Mouse (Mus musculus): Measurements from ENCODE around the gene Btn2a2. TPM values are rescaled to one million over a fixed set of nuclear protein-coding genes. Genes with fewer than 3 reads are reported as not detected.
A peak's percentile ranks its signal among the peaks of the same experiment; 100 is the strongest.

Btn2a2 gene
- polyA plus RNA-seq, 1 experiment = 0.27 TPM

DNA sequence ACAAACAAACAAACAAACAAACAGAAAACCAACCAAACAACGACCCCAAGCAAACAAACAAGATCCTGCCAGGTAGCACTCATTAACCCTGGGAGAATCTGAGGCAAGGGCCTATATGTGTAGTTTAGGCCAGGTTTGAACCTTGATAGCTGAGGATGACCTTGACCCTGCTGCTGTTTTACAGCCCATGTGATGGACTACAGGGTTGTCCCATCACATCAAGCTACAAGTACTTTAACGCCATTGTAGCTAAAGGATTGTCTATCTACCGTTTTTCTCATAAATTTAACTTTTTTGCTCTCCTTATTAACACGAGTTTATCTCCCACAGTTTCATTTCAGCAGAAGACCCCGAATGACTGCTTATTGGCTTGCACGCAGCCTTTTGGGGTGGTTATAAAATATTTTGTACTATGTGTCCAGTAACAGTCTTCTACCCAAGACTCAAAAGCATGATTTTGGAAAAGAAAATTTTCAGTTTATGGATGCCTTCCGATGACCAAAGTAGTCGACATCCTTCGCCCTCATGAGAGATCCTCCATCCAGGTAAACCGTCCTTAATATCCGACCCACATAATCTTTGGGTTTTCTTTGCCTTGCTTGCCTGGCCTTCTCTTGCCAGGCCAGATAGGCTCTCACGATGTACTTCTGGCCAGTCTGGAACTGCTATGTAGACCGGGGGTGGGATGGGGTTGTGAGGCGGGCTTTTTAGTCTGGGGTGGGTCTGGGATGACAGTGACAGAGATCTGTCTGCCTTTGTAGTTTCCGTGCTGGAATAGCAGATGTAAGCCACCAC, 27.4 kb upstream of the Btn2a2 start:
- Histone ChIP-seq H3K4me1 (replicated peaks; ENCODE audit: control insufficient read depth, insufficient read depth, low read length) (peaks cover 2% of the 10 kb centered on the region), H3K36me3 (ENCODE audit: control insufficient read depth, insufficient read depth, low read length) (no peaks in the 10 kb centered on the region), H3K27me3 (ENCODE audit: control insufficient read depth, insufficient read depth, low read length) (no peaks in the 10 kb centered on the region), H3K4me3 (ENCODE audit: control insufficient read depth, insufficient read depth, low read length) (no peak overlapping the region), H3K27ac (ENCODE audit: control insufficient read depth, insufficient read depth, low read length) (no peak overlapping the region)
- TF ChIP-seq CTCF (IDR thresholded peaks at IDR 0.05; ENCODE audit: borderline replicate concordance, control insufficient read depth, extremely low read depth, insufficient read depth, low read length, poor library complexity) (no peak), POLR2A (IDR thresholded peaks at IDR 0.05; ENCODE audit: control insufficient read depth, extremely low read depth, insufficient read depth, low read length, poor library complexity) (no peak)
- 75% methylated on average over 15 of the region's 15 CpGs for WGBS
- no peak for DNase-seq

DNA sequence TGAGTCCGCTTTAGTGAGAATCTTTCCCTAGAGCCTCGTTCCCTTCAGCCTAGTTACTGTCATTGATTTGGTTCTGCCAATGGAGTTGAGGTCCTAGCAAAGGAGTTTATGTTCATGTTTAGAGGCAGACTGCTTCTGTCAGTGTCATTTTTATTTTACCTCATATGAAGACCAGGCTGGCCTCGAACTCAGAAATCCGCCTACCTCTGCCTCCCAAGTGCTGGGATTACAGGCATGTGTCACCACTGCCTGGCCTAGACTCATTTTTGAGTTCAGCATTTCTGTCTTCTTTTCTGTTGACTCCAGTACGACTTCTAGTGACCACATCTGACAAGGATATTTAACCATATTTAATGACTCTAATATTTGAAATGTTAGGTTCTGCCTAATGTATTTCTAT, 26.6 kb upstream of the Btn2a2 start:
- no peaks in the 10 kb centered on the region for H3K27me3 ChIP-seq (ENCODE audit: control insufficient read depth, insufficient read depth, low read length)
- no peak overlapping the region for H3K27ac ChIP-seq (ENCODE audit: control insufficient read depth, insufficient read depth, low read length)
- WGBS = 88% methylated on average over 5 of the region's 5 CpGs
- TF ChIP-seq POLR2A (IDR thresholded peaks at IDR 0.05; ENCODE audit: control insufficient read depth, extremely low read depth, insufficient read depth, low read length, poor library complexity) = no peak
- no peak for TF ChIP-seq CTCF (IDR thresholded peaks at IDR 0.05; ENCODE audit: borderline replicate concordance, control insufficient read depth, extremely low read depth, insufficient read depth, low read length, poor library complexity)
- no peak overlapping the region for H3K4me3 ChIP-seq (ENCODE audit: control insufficient read depth, insufficient read depth, low read length)
- H3K4me1 ChIP-seq (replicated peaks; ENCODE audit: control insufficient read depth, insufficient read depth, low read length) = peaks cover 2% of the 10 kb centered on the region
- DNase-seq = no peak
- no peaks in the 10 kb centered on the region for H3K36me3 ChIP-seq (ENCODE audit: control insufficient read depth, insufficient read depth, low read length)

DNA sequence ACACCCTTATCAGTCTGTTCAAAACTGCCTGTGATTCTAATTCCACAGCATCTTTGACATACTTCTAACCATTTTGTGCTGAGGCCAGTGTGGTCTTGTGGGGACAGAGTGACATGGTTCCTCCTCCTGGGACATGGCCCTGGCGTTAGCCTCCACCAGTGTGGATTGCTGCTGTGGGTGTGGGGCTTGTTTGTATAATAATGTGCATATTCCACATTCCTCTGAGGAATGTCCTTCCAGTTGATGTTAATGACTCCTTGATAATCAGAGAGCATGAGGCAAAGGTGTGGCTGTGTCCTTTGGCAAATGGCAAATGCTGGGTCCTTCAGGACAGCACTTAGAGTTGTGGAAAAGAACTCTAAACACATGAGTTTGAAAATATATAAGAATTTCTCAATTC, 24.9 kb upstream of the Btn2a2 start:
- WGBS = 95% methylated on average over 1 of the region's 1 CpGs
- H3K36me3 ChIP-seq (ENCODE audit: control insufficient read depth, insufficient read depth, low read length) = no peaks in the 10 kb centered on the region
- no peak overlapping the region for H3K4me3 ChIP-seq (ENCODE audit: control insufficient read depth, insufficient read depth, low read length)
- DNase-seq = no peak
- no peaks in the 10 kb centered on the region for H3K27me3 ChIP-seq (ENCODE audit: control insufficient read depth, insufficient read depth, low read length)
- peaks cover 2% of the 10 kb centered on the region for H3K4me1 ChIP-seq (replicated peaks; ENCODE audit: control insufficient read depth, insufficient read depth, low read length)
- no peak overlapping the region for H3K27ac ChIP-seq (ENCODE audit: control insufficient read depth, insufficient read depth, low read length)
- TF ChIP-seq POLR2A (IDR thresholded peaks at IDR 0.05; ENCODE audit: control insufficient read depth, extremely low read depth, insufficient read depth, low read length, poor library complexity) (no peak), CTCF (IDR thresholded peaks at IDR 0.05; ENCODE audit: borderline replicate concordance, control insufficient read depth, extremely low read depth, insufficient read depth, low read length, poor library complexity) (no peak)

DNA sequence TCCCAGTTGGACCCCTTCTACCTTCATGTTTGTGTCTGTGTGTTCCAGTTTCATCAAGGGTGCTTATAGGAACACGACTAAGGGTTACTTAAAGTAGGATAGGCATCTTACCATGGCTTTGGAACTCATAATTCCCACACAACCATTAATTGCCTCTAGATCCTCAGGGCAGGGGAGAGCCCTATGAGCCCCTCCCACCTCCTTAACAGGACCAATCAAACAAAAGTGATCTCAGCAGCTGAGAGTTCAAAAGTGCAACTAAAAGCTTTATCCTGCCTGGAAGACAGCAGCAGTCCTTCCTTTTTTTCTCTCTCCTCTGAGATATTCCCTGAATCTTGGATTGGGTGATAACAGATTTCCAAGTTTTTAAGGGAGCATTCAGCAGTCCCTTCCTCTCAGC, 21.5 kb upstream of the Btn2a2 start:
- Histone ChIP-seq H3K27me3 (ENCODE audit: control insufficient read depth, insufficient read depth, low read length) (no peaks in the 10 kb centered on the region), H3K36me3 (ENCODE audit: control insufficient read depth, insufficient read depth, low read length) (no peaks in the 10 kb centered on the region), H3K4me1 (replicated peaks; ENCODE audit: control insufficient read depth, insufficient read depth, low read length) (peaks cover 3% of the 10 kb centered on the region), H3K27ac (ENCODE audit: control insufficient read depth, insufficient read depth, low read length) (no peak overlapping the region), H3K4me3 (ENCODE audit: control insufficient read depth, insufficient read depth, low read length) (no peak overlapping the region)
- no peak for DNase-seq
- TF ChIP-seq POLR2A (IDR thresholded peaks at IDR 0.05; ENCODE audit: control insufficient read depth, extremely low read depth, insufficient read depth, low read length, poor library complexity) = no peak
- no peak for TF ChIP-seq CTCF (IDR thresholded peaks at IDR 0.05; ENCODE audit: borderline replicate concordance, control insufficient read depth, extremely low read depth, insufficient read depth, low read length, poor library complexity)
- WGBS = 65% methylated on average over 1 of the region's 1 CpGs

DNA sequence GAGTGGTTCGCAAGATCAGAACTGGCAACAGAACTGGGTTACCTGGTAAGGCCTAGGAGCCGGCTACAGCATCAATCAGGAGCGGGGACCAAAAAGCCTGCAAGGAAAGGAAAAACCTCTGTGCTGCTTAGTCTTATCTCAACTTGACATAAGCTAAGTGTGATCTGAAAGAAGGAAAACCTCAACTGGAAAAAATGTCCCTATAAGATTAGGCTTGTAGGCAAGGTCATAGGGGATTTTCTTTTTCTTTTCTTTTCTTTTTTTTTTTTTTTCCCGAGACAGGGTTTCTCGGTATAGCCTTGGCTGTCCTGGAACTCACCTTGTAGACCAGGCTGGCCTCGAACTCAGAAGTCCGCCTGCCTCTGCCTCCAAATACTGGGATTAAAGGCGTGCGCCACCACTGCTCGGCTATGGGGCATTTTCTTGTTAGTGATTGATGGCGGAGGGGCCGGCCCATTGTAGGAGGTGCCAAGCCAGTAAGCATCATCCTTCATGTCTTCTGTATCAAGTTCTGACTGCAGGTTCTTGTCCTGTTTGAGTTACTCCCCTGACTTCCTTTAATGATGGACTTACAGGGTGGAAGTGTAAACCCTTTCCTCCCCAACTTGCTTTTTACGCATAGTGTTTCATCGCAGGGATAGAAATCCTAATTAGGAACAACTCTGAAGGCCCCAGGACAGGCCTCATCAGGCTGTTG, 18.3 kb upstream of the Btn2a2 start:
- H3K27ac ChIP-seq (ENCODE audit: control insufficient read depth, insufficient read depth, low read length) = no peak overlapping the region
- peaks cover 3% of the 10 kb centered on the region for H3K4me1 ChIP-seq (replicated peaks; ENCODE audit: control insufficient read depth, insufficient read depth, low read length)
- no peak for TF ChIP-seq CTCF (IDR thresholded peaks at IDR 0.05; ENCODE audit: borderline replicate concordance, control insufficient read depth, extremely low read depth, insufficient read depth, low read length, poor library complexity)
- no peak for TF ChIP-seq POLR2A (IDR thresholded peaks at IDR 0.05; ENCODE audit: control insufficient read depth, extremely low read depth, insufficient read depth, low read length, poor library complexity)
- DNase-seq = no peak
- no peak overlapping the region for H3K4me3 ChIP-seq (ENCODE audit: control insufficient read depth, insufficient read depth, low read length)
- H3K27me3 ChIP-seq (ENCODE audit: control insufficient read depth, insufficient read depth, low read length) = no peaks in the 10 kb centered on the region
- WGBS = 85% methylated on average over 14 of the region's 14 CpGs
- H3K36me3 ChIP-seq (ENCODE audit: control insufficient read depth, insufficient read depth, low read length) = no peaks in the 10 kb centered on the region

DNA sequence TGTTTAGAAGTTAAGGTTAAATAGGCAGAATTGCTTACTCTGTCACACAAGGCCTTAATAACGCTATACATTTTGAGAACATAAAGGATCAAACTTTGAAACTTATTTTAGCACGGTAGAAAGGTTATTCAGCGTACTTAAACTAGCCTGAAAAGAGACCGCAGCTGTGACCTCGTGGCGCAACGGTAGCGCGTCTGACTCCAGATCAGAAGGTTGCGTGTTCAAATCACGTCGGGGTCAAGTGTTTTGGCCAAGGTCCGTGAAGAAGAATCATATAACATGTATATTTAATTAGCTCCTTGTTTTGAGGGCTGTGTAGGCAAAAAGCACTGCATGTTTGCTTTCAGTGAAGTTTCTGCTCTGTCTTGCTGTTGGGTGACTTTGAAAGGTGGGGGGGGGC, 17.7 kb upstream of the Btn2a2 start:
- no peak overlapping the region for H3K4me3 ChIP-seq (ENCODE audit: control insufficient read depth, insufficient read depth, low read length)
- H3K36me3 ChIP-seq (ENCODE audit: control insufficient read depth, insufficient read depth, low read length) = no peaks in the 10 kb centered on the region
- no peaks in the 10 kb centered on the region for H3K27me3 ChIP-seq (ENCODE audit: control insufficient read depth, insufficient read depth, low read length)
- 61% methylated on average over 13 of the region's 13 CpGs for WGBS
- no peak for TF ChIP-seq CTCF (IDR thresholded peaks at IDR 0.05; ENCODE audit: borderline replicate concordance, control insufficient read depth, extremely low read depth, insufficient read depth, low read length, poor library complexity)
- no peak for TF ChIP-seq POLR2A (IDR thresholded peaks at IDR 0.05; ENCODE audit: control insufficient read depth, extremely low read depth, insufficient read depth, low read length, poor library complexity)
- no peak overlapping the region for H3K27ac ChIP-seq (ENCODE audit: control insufficient read depth, insufficient read depth, low read length)
- peak; percentile 33 for DNase-seq
- H3K4me1 ChIP-seq (replicated peaks; ENCODE audit: control insufficient read depth, insufficient read depth, low read length) = peaks cover 3% of the 10 kb centered on the region

Measured in thymus, adult 2 months (tissue).